Mouse (Mus musculus) limb, embryonic 11.5 days (tissue): ENCODE results near the gene 4931406P16Rik. TPM values are rescaled to one million over a fixed set of nuclear protein-coding genes. Genes with fewer than 3 reads are reported as not detected.
"Not testable (repeated sequence)": the region's sequence is repeated elsewhere in the genome, so short reads cannot be mapped to it uniquely, and the experiment has no call there.

Experiments
- ATAC-seq: fragments of 200-750 bp; cut with Nextera tagmentation; 2 replicates; pipeline ENCODE4 v1.8.0; 2017; ENCODE audit warnings: low read depth; ENCODE audit not compliant: insufficient number of reproducible peaks, low FRiP score, low TSS enrichment
- DNase-seq: peaks from one replicate; pipeline ENCODE4 v3.0.0-alpha.2; 2015; ENCODE audit warnings: low spot score
- H3K27ac ChIP-seq: fragments of 300-500 bp; sonication (generic); replicated peaks from 2 replicates; pipeline ENCODE4 v1.5.1; 2014; ENCODE audit warnings: low read depth, mild to moderate bottlenecking, low read length
- H3K27me3 ChIP-seq: fragments of 300-500 bp; sonication (generic); 2 replicates; pipeline ENCODE4 v1.6.1; 2014; ENCODE audit warnings: mild to moderate bottlenecking, low read length, mixed read lengths; ENCODE audit not compliant: control insufficient read depth, insufficient read depth
- H3K36me3 ChIP-seq: fragments of 300-500 bp; sonication (generic); 2 replicates; pipeline ENCODE4 v1.6.1; 2014; ENCODE audit warnings: mild to moderate bottlenecking, low read length, moderate library complexity, mixed read lengths; ENCODE audit not compliant: control insufficient read depth, insufficient read depth
- H3K4me1 ChIP-seq: fragments of 300-500 bp; sonication (generic); 2 replicates; pipeline ENCODE4 v1.6.1; 2014; ENCODE audit warnings: low read length, mixed read lengths; ENCODE audit not compliant: control insufficient read depth, insufficient read depth
- H3K4me2 ChIP-seq: fragments of 300-500 bp; sonication (generic); 2 replicates; pipeline ENCODE4 v1.6.1; 2014; ENCODE audit warnings: low read depth, mild to moderate bottlenecking, moderate library complexity; ENCODE audit not compliant: severe bottlenecking
- H3K4me3 ChIP-seq: fragments of 300-500 bp; sonication (generic); 2 replicates; pipeline ENCODE4 v1.5.1; 2014; ENCODE audit warnings: low read depth, low read length
- H3K9ac ChIP-seq: fragments of 300-500 bp; sonication (generic); 2 replicates; pipeline ENCODE4 v1.6.1; 2014; ENCODE audit warnings: mild to moderate bottlenecking, low read length
- H3K9me3 ChIP-seq: fragments of 300-500 bp; sonication (generic); 2 replicates; pipeline ENCODE4 v1.6.1; 2016; ENCODE audit warnings: low read length; ENCODE audit not compliant: control insufficient read depth
- WGBS: fragments of 180-500 bp; shearing (Covaris S2); extraction: QIAGEN DNeasy Blood & Tissue Kit; methylation state at CpG from one replicate; pipeline ENCODE4 v1.1.7; 2014; 5-methylcytosine and 5-hydroxymethylcytosine counted together
- polyA plus RNA-seq: library from polyadenylated mRNA; unstranded; fragments of >200 nt; fragmentation: Nextera tagmentation; extraction: Ambion mirVana; gene quantifications from 2 replicates; pipeline ENCODE4 v1.2.1, GENCODE M21; 2014

Gene 4931406P16Rik
- polyA plus RNA-seq, 1 experiment from 2014 or later: 26.7 TPM

GRCm38 (mm10) chr7:34340841-34341240 is 27.5 kb upstream of the 4931406P16Rik start:
- Histone ChIP-seq H3K4me2 (no peak overlapping the region), H3K9me3 (no peaks in the 10 kb centered on the region; the same call in 1 of the 2 replicates), H3K27me3 (no peaks in the 10 kb centered on the region), H3K36me3 (peaks cover 13% of the 10 kb centered on the region), H3K4me1 (no peaks in the 10 kb centered on the region), H3K4me3 (no peak overlapping the region), H3K27ac (no peak overlapping the region), H3K9ac (no peak overlapping the region)
- WGBS: 86% methylated on average over 5 of the region's 5 CpGs
- ATAC-seq (no peak), DNase-seq (no peak)

GRCm38 (mm10) chr7:34339164-34339489 is 25.8 kb upstream of the 4931406P16Rik start:
- H3K9me3 ChIP-seq: no peaks in the 10 kb centered on the region; the same call in 1 of the 2 replicates
- no peak overlapping the region for H3K27ac ChIP-seq
- DNase-seq (no peak), ATAC-seq (0 out of 2 replicates have a peak, but pooled peaks have one; percentile 13)
- H3K36me3 ChIP-seq: peaks cover 7% of the 10 kb centered on the region; the same call in 1 of the 2 replicates
- H3K4me1 ChIP-seq: no peaks in the 10 kb centered on the region
- no peak overlapping the region for H3K4me2 ChIP-seq
- no peak overlapping the region for H3K4me3 ChIP-seq
- no peaks in the 10 kb centered on the region for H3K27me3 ChIP-seq
- WGBS: 62% methylated on average over 5 of the region's 5 CpGs
- H3K9ac ChIP-seq: no peak overlapping the region

- peak overlapping the region; percentile 14; the same call in 1 of the 2 replicates for H3K27ac ChIP-seq
- no peaks in the 10 kb centered on the region; the same call in 1 of the 2 replicates for H3K9me3 ChIP-seq
- no peaks in the 10 kb centered on the region for H3K4me1 ChIP-seq
- no peak overlapping the region for H3K4me3 ChIP-seq
- 48% methylated on average over 9 of the region's 9 CpGs for WGBS
- no peak overlapping the region for H3K9ac ChIP-seq
- DNase-seq (peak; percentile 32), ATAC-seq (peak; percentile 31; the same call in 1 of the 2 replicates)
- H3K27me3 ChIP-seq: no peaks in the 10 kb centered on the region
- H3K4me2 ChIP-seq: no peak overlapping the region
- peaks cover 6% of the 10 kb centered on the region; the same call in 1 of the 2 replicates for H3K36me3 ChIP-seq
Measured at GRCm38 (mm10) chr7:34338445-34339163, 25.3 kb upstream of the 4931406P16Rik start.

DNA sequence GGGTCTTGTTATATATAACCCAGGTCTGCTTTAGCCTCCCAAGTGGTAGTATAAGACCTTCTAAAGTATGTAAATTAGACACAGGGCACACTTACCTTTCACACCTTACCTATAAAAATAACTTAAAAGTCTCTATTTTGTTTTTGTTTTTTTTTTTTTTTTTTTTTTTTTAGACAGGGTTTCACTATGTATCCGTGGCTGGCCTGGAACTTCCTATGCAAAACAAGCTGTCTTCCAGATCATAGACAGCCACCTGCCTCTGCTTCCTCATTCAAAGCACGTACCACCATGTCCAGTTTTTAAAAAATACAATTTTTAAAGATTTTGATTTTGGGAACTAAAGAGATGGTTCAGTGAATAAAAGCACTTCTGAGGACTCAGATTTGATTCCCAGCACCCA is 23.9 kb upstream of the 4931406P16Rik start:
- H3K4me1 ChIP-seq: no peaks in the 10 kb centered on the region
- no peak for ATAC-seq

DNA sequence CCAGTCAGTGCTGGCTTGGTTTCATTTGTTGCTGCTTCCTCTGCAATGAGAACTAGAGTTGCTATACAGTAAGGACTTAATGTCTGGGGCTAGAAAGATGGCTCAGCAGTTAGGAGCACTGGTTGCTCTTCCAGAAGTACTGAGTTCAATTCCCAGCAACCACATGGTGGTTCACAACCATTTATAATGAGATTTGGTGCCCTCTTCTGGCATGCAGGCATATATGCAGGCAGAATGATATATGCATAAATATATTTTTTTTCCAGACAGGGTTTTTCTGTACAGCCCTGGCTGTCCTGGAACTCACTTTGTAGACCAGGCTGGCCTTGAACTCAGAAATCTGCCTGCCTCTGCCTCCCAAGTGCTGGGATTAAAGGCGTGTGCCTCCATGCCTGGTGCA is 23.2 kb upstream of the 4931406P16Rik start:
- not testable (repeated sequence) for H3K4me1 ChIP-seq, H3K27me3 ChIP-seq, DNase-seq, ATAC-seq, H3K9me3 ChIP-seq, H3K4me3 ChIP-seq, H3K4me2 ChIP-seq, H3K9ac ChIP-seq, H3K27ac ChIP-seq, H3K36me3 ChIP-seq
- WGBS: 74% methylated on average over 1 of the region's 1 CpGs

More for the DNA sequence above, 23.9 kb upstream of the 4931406P16Rik start:
- Histone ChIP-seq H3K27ac (no peak overlapping the region), H3K36me3 (no peaks in the 10 kb centered on the region; the same call in 1 of the 2 replicates), H3K4me2 (no peak overlapping the region), H3K9me3 (no peaks in the 10 kb centered on the region; the same call in 1 of the 2 replicates), H3K4me3 (no peak overlapping the region), H3K9ac (no peak overlapping the region), H3K27me3 (no peaks in the 10 kb centered on the region)
- no peak for DNase-seq
- 88% methylated on average over 2 of the region's 2 CpGs for WGBS

- DNase-seq (no peak), ATAC-seq (no peak)
- Histone ChIP-seq H3K4me2 (no peak overlapping the region), H3K9me3 (no peaks in the 10 kb centered on the region), H3K27ac (no peak overlapping the region), H3K9ac (no peak overlapping the region), H3K4me1 (no peaks in the 10 kb centered on the region), H3K4me3 (no peak overlapping the region), H3K27me3 (no peaks in the 10 kb centered on the region), H3K36me3 (no peaks in the 10 kb centered on the region)
- 48% methylated on average over 3 of the region's 3 CpGs for WGBS
Measured at GRCm38 (mm10) chr7:34327493-34327892, 14.1 kb upstream of the 4931406P16Rik start.

- ATAC-seq (no peak), DNase-seq (no peak)
- 96% methylated on average over 1 of the region's 1 CpGs for WGBS
- no peak overlapping the region for H3K9ac ChIP-seq
- H3K36me3 ChIP-seq: no peaks in the 10 kb centered on the region
- no peak overlapping the region for H3K4me3 ChIP-seq
- H3K4me2 ChIP-seq: no peak overlapping the region
- no peaks in the 10 kb centered on the region for H3K4me1 ChIP-seq
- H3K9me3 ChIP-seq: no peaks in the 10 kb centered on the region
- no peak overlapping the region for H3K27ac ChIP-seq
- H3K27me3 ChIP-seq: no peaks in the 10 kb centered on the region
Measured at GRCm38 (mm10) chr7:34324857-34325256, 11.5 kb upstream of the 4931406P16Rik start.

DNA sequence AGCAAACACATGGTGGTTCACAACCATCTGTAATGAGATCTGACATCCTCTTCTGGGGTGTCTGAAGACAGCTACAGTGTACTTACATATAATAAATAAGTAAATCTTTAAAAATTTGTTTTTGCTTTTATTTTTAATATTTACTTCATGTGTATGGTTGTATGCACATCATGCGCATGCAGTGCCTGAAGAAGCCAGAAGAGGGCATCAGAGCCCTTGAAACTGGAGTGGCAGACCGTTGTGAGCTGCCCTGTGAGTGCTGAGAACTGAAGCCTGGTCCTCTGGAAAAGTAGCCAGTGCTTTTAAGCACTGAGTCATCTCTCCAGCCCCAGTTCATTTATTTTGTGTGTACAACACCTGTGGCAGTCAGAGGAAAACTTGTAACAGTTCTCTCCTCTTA is 10.7 kb upstream of the 4931406P16Rik start:
- DNase-seq (no peak), ATAC-seq (no peak)
- H3K9ac ChIP-seq: no peak overlapping the region
- H3K4me3 ChIP-seq: no peak overlapping the region
- WGBS: 90% methylated on average over 2 of the region's 2 CpGs
- H3K27ac ChIP-seq: no peak overlapping the region
- H3K36me3 ChIP-seq: no peaks in the 10 kb centered on the region
- H3K9me3 ChIP-seq: no peaks in the 10 kb centered on the region
- no peaks in the 10 kb centered on the region for H3K27me3 ChIP-seq
- no peaks in the 10 kb centered on the region for H3K4me1 ChIP-seq
- no peak overlapping the region for H3K4me2 ChIP-seq
